Mouse (Mus musculus) naive thymus-derived CD4-positive, alpha-beta T cell, adult 2 months (primary cell): ENCODE measurements around the gene Gpc6.

Experiments used
- DNase-seq: peaks from one replicate; pipeline ENCODE4 v3.0.0-alpha.2; 2011; ENCODE audit warnings: low read depth

Gpc6 gene

GRCm38 (mm10) chr14:117796661-117797060 lies 871.5 kb downstream of the Gpc6 start:
- no peak for DNase-seq

- no peak for DNase-seq
These were observed 875.3 kb downstream of the Gpc6 start for GRCm38 (mm10) chr14:117800399-117800798.

GRCm38 (mm10) chr14:117807846-117808245 lies 882.7 kb downstream of the Gpc6 start:
- DNase-seq, result no peak

- no peak for DNase-seq
These were observed 883.2 kb downstream of the Gpc6 start for GRCm38 (mm10) chr14:117808326-117808725.

- DNase-seq, result no peak
These were observed 885.5 kb downstream of the Gpc6 start for GRCm38 (mm10) chr14:117810321-117811270.

DNA sequence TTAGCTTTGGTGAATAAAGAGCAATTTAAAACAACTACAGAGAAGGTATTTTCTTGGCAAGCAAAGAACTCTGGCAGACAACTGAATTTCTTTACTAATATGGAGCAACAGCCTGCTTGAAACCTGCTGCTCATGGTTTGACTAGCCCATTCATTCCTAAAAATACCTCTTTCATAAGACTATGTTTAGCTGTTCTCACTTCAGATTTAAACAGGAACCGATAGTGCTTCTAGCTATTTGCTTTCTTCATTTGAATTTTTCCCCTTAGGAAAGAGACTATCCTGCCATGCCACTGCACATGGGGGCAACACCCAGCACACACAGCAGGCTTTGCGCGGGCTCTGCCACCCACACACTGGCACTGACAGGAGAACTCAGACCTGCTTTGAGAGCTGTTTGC lies 888.4 kb downstream of the Gpc6 start:
- no peak for DNase-seq

DNA sequence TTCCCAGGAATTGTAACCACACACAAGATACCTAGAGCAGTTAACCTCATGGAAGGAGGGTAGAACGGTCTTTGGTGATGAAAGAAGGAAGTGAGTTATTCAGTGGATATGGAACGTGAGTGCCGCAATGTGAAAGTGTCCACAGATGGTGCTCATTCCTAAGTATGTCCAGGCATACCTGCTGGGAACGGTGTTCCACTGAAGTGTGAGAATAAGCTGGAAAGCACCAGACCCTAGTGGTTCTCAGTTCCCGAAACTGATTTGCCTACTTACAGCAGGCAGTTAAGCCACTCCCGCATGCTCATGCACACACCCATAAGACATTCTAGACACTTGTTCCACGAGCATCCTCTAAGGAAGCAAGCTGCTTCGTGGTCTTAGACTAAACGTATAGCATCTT lies 890.9 kb downstream of the Gpc6 start:
- no peak for DNase-seq

DNA sequence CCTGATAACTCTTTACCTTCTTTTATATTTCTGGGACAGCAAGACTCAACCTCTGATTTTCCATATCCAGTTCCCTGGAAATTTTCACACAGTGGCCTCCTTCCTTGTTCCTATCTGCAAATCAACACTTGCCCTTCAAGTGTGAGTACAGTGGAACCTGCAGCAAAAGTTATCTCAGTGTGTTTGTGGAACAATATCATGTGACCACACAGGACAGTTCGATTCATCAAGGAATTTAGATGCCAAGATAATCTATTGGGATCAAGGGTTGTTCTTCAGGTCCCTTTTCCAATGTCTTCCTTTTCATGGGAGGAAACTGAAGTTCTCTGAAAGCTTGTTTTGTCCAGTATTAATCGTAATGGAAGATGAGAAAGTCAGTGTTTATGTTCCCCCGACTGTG lies 891.6 kb downstream of the Gpc6 start:
- no peak for DNase-seq

DNA sequence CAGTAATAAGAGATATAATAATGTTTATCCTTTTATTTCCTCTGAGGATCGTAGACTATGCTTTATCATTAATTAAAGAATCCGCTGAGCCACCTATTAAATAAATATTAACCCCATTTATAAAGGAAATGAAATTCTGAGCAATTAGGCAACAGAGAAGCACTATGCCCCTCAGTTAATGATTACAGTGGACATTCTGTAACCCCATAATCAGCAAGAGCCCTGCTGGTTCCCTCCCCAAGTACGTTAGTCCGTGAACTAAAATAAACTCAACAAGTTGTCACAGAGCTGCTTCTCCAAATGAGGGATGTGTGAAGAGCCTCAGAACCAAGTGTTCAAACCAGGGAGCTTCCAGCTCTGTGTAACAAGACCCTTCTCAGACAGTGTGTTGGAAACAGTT lies 892.1 kb downstream of the Gpc6 start:
- no peak for DNase-seq

- no peak for DNase-seq
These were observed 899.4 kb downstream of the Gpc6 start for GRCm38 (mm10) chr14:117824491-117824890.

DNA sequence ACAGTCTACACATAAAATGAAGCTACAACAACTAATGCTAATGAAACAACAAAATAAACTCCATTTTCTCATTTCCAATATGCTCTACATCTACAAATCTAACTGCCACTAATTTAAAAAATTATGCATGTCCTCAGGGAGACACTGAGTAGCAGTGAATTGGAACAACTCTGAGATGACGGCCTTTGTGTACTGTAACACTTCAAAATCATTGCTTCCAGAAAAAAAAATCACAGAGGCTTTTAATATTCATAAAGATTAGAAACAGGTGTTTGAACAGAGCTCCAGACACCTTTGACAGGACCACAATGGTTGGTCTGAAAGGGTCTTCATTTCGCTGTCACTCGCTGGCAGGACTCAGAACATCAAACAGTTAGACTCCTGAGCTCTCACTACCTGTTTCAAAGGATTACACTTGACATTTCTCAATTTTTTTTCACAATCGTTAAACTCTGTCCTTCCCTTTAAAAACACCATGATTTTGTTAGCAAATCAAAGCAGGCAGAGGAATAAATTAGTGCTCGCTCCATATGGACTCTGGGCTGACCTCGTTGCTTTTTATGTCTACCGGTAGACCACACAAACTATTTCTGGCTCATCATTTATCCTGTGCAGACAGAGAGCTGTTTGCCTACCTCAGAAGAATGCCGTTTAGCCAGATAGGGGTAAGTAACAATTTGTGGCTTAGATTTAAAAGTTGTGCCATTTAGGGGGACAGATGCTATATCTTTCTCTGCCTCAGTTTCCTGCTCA lies 901.4 kb downstream of the Gpc6 start:
- DNase-seq, result no peak

DNA sequence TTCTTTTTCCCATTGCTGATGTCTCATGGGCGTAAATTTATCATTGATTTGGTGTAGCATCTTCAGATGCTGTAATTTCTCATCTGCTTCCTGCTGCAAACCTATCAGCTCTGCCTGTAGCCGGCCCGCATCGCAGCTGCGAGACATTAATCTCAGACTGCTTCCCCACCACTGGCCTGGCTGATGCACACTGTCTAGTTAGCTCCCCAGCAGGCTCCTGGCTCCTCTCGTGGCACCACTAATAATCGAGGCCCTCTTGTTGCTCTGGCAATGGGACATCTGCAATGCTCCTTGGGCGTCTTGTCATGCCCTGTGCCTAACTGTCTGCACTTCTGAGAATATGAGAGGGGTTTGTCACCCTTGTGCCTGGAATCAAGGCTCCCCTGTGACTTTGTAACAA lies 906.2 kb downstream of the Gpc6 start:
- no peak for DNase-seq

DNA sequence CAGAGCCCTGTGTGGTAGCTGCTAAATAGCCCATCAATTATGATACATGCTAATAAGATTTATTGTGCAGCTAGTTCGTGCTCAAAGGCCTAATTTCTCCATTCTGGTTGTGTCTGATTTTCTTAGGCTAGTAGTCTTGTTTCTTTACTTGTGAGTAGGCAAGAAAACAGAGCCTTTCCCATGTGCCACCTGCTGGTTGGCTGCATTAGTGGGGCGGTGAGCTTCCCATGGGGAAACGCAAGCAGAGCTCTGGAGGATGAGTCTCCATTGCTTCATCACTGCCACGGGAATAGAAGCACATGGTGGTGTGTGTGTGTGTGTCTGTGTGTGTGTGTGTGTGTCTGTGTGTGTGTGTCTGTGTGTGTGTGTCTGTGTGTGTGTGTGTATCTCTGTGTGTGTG lies 906.6 kb downstream of the Gpc6 start:
- DNase-seq, result no peak

- no peak for DNase-seq
These were observed 910.4 kb downstream of the Gpc6 start for GRCm38 (mm10) chr14:117835506-117835905.

GRCm38 (mm10) chr14:117837021-117837420 lies 911.9 kb downstream of the Gpc6 start:
- no peak for DNase-seq

DNA sequence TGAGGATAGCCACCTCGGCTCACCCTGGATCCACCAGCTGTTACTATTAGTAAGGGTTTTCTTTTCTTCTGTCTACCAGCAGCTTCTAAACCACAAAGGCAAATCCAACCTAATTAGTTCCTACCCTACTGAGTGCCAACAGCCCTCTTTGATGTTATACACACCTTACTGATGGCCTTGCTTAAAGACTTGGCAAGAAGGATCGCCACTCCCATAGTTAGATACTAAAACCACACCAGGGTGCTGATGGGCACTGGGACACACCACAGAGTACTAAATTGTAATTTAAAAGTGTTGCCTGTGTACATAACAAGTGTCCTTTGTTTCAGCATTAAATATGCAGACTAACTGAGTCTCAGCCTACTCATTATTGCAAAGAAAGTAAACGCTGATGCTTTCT lies 912.6 kb downstream of the Gpc6 start:
- no peak for DNase-seq

DNA sequence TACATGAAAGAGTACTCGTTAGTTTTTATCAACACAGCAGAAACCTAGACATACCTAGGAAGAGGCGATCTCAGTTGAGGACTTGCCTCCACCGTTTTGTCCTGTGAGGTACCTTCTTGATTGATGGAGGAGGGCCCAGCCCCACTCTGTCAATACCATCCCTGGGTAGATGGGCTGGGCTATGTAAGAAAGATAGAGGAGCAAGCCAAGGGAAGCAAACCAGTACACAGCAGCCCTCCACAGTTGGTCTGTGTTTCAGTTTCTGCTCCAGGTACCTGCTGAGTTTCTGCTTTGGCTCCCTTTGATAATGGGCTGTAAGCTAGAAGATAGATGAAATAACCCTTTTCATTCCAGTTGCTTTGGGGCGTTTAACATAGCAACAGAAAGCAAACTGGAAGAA lies 916.1 kb downstream of the Gpc6 start:
- no peak for DNase-seq

DNA sequence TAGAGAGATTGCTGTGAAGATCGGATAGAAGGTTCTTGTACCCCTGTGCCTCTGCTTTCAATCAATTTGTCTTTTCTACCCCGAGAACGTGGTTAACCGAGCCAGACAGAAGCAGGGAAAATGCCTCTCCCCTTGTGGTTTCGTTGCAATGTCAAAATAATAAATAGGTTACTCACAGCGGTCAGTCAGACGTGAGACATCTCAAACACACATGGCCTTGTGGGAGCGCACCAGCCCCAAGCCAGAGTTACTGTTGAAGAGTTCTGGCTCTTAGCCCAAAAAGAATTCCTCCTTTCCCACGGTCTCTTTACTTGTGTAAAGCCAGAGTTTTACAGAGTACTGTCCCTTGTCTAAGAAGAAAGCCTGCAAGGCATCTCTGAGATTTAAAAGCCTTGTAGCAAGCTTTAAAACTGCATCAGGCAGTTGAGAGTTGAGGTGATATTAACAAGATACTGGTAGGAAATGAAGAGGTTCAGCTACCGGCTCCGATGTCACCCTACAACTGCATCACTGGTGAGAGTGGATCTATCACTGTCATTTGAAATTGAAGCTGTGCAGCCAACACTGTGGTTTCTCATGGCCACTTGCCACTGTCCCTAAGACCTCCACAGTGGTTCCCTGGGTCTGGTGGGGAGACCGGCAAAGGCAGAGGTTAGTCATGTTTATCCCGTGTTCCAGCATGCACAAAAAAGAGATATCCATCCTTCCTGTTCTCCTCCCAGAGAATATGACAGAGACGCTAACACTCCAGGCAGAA lies 916.9 kb downstream of the Gpc6 start:
- DNase-seq, result no peak

DNA sequence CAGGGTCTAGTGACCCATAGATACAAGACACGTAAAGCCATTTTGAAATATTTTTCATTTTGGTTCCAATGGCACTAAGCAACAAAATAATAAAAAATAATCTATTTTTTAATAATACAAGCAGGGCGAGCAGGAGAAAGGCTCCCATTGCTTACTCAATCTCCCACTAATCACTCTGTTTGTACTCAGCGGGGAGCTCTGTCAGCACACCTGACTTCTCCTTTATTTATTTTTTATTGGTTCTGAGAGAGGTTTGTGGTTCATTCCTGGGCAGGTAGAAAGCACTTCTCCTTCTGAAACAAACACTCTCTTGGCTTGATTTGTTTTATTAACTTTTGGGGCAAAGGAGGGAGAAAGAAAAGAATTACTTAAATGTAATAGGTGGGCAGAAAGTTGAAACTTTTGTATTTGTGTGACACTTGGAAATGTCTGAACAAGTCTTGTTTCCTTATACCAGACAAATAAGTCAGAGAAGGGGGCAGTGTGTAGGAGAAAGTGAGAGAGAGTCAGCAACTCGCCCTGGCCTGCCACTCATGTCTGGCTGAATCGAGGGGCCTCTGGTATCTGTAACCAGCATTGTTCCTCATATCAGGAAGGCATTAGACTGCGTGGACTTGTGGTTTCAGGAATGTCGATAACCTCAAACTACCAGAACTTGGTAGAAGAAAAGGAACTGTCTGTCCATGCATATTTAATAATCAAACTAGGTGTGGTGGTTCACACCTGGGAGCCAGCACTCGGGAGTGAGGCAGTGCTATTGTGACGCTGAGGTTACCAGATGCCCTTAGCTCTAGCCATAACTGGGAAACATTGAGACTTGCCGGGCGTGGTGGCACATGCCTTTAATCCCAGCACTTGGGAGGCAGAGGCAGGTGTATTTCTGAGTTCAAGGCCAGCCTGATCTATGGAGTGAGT lies 924.7 kb downstream of the Gpc6 start:
- no peak for DNase-seq

- no peak for DNase-seq
These were observed 927.2 kb downstream of the Gpc6 start for GRCm38 (mm10) chr14:117852266-117852665.

GRCm38 (mm10) chr14:117852842-117853241 lies 927.7 kb downstream of the Gpc6 start:
- no peak for DNase-seq
